Mouse (Mus musculus) MEL (cell line): ENCODE results near the gene Fbxl15. TPM values are rescaled to one million over a fixed set of nuclear protein-coding genes. Genes with fewer than 3 reads are reported as not detected.

Experiments
- DNase-seq: peaks from one replicate; pipeline ENCODE4 v3.0.0; 2011; ENCODE audit warnings: low read depth, low spot score
- H3K27ac ChIP-seq: 2 replicates; pipeline ENCODE4 v1.5.1; 2012; ENCODE audit warnings: low read depth, mild to moderate bottlenecking, control low read depth, low read length, moderate library complexity; ENCODE audit not compliant: control insufficient read depth
- H3K27me3 ChIP-seq, 2 experiments: fragments of 150-350 bp in 1 of 2; sonication (generic) in 1 of 2; 2 replicates each; pipeline ENCODE4 v1.6.1; 2012; ENCODE audit warnings: low read length in 2 of 2, mild to moderate bottlenecking in 2 of 2, improper control_type of control experiment in 1 of 2, moderate library complexity in 1 of 2; ENCODE audit not compliant: insufficient read depth in 2 of 2, control insufficient read depth in 1 of 2
- H3K36me3 ChIP-seq, 2 experiments: 2 replicates each; pipeline ENCODE4 v1.6.1; 2012 to 2014; ENCODE audit warnings: low read length in 2 of 2, improper control_type of control experiment in 1 of 2, inconsistent platforms in 1 of 2, mild to moderate bottlenecking in 1 of 2; ENCODE audit not compliant: insufficient read depth in 2 of 2, control insufficient read depth in 1 of 2
- H3K4me1 ChIP-seq, 2 experiments: fragments of 150-350 bp in 1 of 2; sonication (generic) in 1 of 2; 2 replicates each; pipeline ENCODE4 v1.6.1; 2012; ENCODE audit warnings: low read length in 2 of 2, improper control_type of control experiment in 1 of 2, mild to moderate bottlenecking in 1 of 2; ENCODE audit not compliant: insufficient read depth in 2 of 2, control insufficient read depth in 1 of 2
- H3K4me3 ChIP-seq, 2 experiments: fragments of 150-350 bp in 1 of 2; sonication (generic) in 1 of 2; 2 replicates each; pipeline ENCODE4 v1.5.1; 2012; ENCODE audit warnings: low read depth in 2 of 2, low read length in 2 of 2, mild to moderate bottlenecking in 2 of 2, moderate library complexity in 2 of 2, control low read depth in 1 of 2, improper control_type of control experiment in 1 of 2; ENCODE audit not compliant: control insufficient read depth in 1 of 2, insufficient read depth in 1 of 2
- H3K79me2 ChIP-seq: 2 replicates; pipeline ENCODE4 v1.6.1; 2012; ENCODE audit warnings: mild to moderate bottlenecking, low read length, moderate library complexity; ENCODE audit not compliant: control insufficient read depth, poor library complexity, insufficient read depth
- H3K9ac ChIP-seq: 2 replicates; pipeline ENCODE4 v1.6.1; 2012; ENCODE audit warnings: low read depth, mild to moderate bottlenecking, control low read depth, low read length, moderate library complexity; ENCODE audit not compliant: control insufficient read depth, poor library complexity, severe bottlenecking
- H3K9me3 ChIP-seq: fragments of 150-350 bp; sonication (generic); replicated peaks from 2 replicates; pipeline ENCODE4 v1.6.1; 2012; ENCODE audit warnings: mild to moderate bottlenecking, low read length, improper control_type of control experiment, moderate library complexity; ENCODE audit not compliant: insufficient read depth
- CHD1 ChIP-seq: IDR thresholded peaks from 2 replicates; pipeline ENCODE4 v1.6.1; 2012; ENCODE audit warnings: low read depth, mild to moderate bottlenecking, inconsistent platforms, low read length, improper control_type of control experiment
- E2F4 ChIP-seq: IDR thresholded peaks from 2 replicates; pipeline ENCODE4 v1.6.1; 2011; ENCODE audit warnings: low read depth, low read length, improper control_type of control experiment, borderline replicate concordance
- ELF1 ChIP-seq: IDR thresholded peaks from 2 replicates; pipeline ENCODE4 v1.6.1; 2014; ENCODE audit warnings: low read depth, mild to moderate bottlenecking, inconsistent platforms, low read length, improper control_type of control experiment, moderate library complexity
- EP300 ChIP-seq, 2 experiments: IDR thresholded peaks; 2 replicates each; pipeline ENCODE4 v1.6.1; 2011; ENCODE audit warnings: improper control_type of control experiment in 2 of 2, low read length in 2 of 2, low read depth in 1 of 2, mild to moderate bottlenecking in 1 of 2
- ETS1 ChIP-seq: IDR thresholded peaks from 2 replicates; pipeline ENCODE4 v1.6.1; 2012; ENCODE audit warnings: low read depth, mild to moderate bottlenecking, inconsistent platforms, low read length, improper control_type of control experiment, moderate library complexity
- MAFK ChIP-seq: IDR thresholded peaks from 2 replicates; pipeline ENCODE4 v1.6.1; 2011; ENCODE audit warnings: low read depth, mild to moderate bottlenecking, low read length, improper control_type of control experiment, borderline replicate concordance
- MAX ChIP-seq: IDR thresholded peaks from 2 replicates; pipeline ENCODE4 v1.6.1; 2011; ENCODE audit warnings: low read length, improper control_type of control experiment
- MAZ ChIP-seq: IDR thresholded peaks from 2 replicates; pipeline ENCODE4 v1.6.1; 2012; ENCODE audit warnings: low read depth, mild to moderate bottlenecking, inconsistent platforms, low read length, improper control_type of control experiment
- MYC ChIP-seq: IDR thresholded peaks from 2 replicates; pipeline ENCODE4 v1.6.1; 2011; ENCODE audit warnings: low read depth, mild to moderate bottlenecking, low read length, improper control_type of control experiment, moderate library complexity
- POLR2A ChIP-seq, 2 experiments: IDR thresholded peaks; 2 replicates each; pipeline ENCODE4 v1.6.1; 2011 to 2012; ENCODE audit warnings: low read length in 2 of 2, mild to moderate bottlenecking in 2 of 2, control low read depth in 1 of 2, improper control_type of control experiment in 1 of 2, low read depth in 1 of 2, moderate library complexity in 1 of 2; ENCODE audit not compliant: control insufficient read depth in 1 of 2, insufficient read depth in 1 of 2, poor library complexity in 1 of 2
- POLR2AphosphoS2 ChIP-seq: IDR thresholded peaks from 2 replicates; pipeline ENCODE4 v1.6.1; 2011; ENCODE audit warnings: low read length, improper control_type of control experiment
- SIN3A ChIP-seq: IDR thresholded peaks from 2 replicates; pipeline ENCODE4 v1.6.1; 2012; ENCODE audit warnings: low read length, improper control_type of control experiment, inconsistent platforms
- TAL1 ChIP-seq: IDR thresholded peaks from 2 replicates; pipeline ENCODE4 v1.6.1; 2012; ENCODE audit warnings: mild to moderate bottlenecking, inconsistent platforms, low read length, moderate library complexity, mixed read lengths
- USF1 ChIP-seq: IDR thresholded peaks from 2 replicates; pipeline ENCODE4 v1.6.1; 2014; ENCODE audit warnings: low read depth, mild to moderate bottlenecking, inconsistent platforms, low read length, improper control_type of control experiment, moderate library complexity
- USF2 ChIP-seq, 2 experiments: IDR thresholded peaks; 2 replicates each; pipeline ENCODE4 v1.6.1; 2011 to 2012; ENCODE audit warnings: improper control_type of control experiment in 2 of 2, low read length in 2 of 2, borderline replicate concordance in 1 of 2, inconsistent platforms in 1 of 2, low read depth in 1 of 2, mild to moderate bottlenecking in 1 of 2; ENCODE audit not compliant: insufficient read depth in 1 of 2
- ZC3H11A ChIP-seq: IDR thresholded peaks from 2 replicates; pipeline ENCODE4 v1.6.1; 2012; ENCODE audit warnings: low read depth, mild to moderate bottlenecking, inconsistent platforms, low read length, improper control_type of control experiment
- ZKSCAN1 ChIP-seq: IDR thresholded peaks from 2 replicates; pipeline ENCODE4 v1.6.1; 2012; ENCODE audit warnings: low read depth, mild to moderate bottlenecking, inconsistent platforms, low read length, improper control_type of control experiment, moderate library complexity
- ZNF384 ChIP-seq: IDR thresholded peaks from 2 replicates; pipeline ENCODE4 v1.6.1; 2012; ENCODE audit warnings: low read depth, mild to moderate bottlenecking, inconsistent platforms, low read length, improper control_type of control experiment
- polyA plus RNA-seq, 2 experiments: library from polyadenylated mRNA; stranded (reverse) in 1 of 2; unstranded in 1 of 2; fragments of >175 nt in 1 of 2; fragments of >200 nt in 1 of 2; gene quantifications; 2 replicates each; pipeline versions ENCODE4 v1.2.1 to v1.2.4; 2012; ENCODE audit warnings: low replicate concordance in 2 of 2, low read depth in 1 of 2; ENCODE audit not compliant: insufficient read length in 2 of 2, insufficient read depth in 1 of 2, missing spikeins in 1 of 2
- total RNA-seq: library from RNA; depleted of rRNA; stranded (reverse); fragments of 300-350 nt; gene quantifications from 2 replicates; pipeline ENCODE4 v1.2.3, GENCODE M21; 2012

The Fbxl15 gene
- total and polyA plus RNA-seq, 3 experiments: 12.7 to 13.2 TPM; not detected in 1

GRCm38 (mm10) chr19:46369204-46369603 is 41.2 kb downstream of the Fbxl15 start (continued):
- TF ChIP-seq ZNF384 (no peak), EP300 (IDR thresholded peaks at IDR 0.05; ENCODE audit: low read depth in 1 of 2, low read length in 2 of 2) (no peak), MAX (no peak), ZKSCAN1 (no peak), USF2 (IDR thresholded peaks at IDR 0.05; ENCODE audit: borderline replicate concordance in 1 of 2, insufficient read depth in 1 of 2, low read depth in 1 of 2, low read length in 2 of 2) (no peak), MAFK (no peak), SIN3A (peak; percentile 52; the same call in 1 of the 2 replicates), ELF1 (no peak), ZC3H11A (peak; percentile 77)
- TF ChIP-seq, all 39 proteins: peak for 7

- H3K4me1 ChIP-seq: no peaks in the 10 kb centered on the region
- H3K36me3 ChIP-seq: peaks cover 0 to 12% of the 10 kb centered on the region in 2 experiments; a peak in 2 of 4 replicates
- DNase-seq: no peak
- H3K27me3 ChIP-seq: no peaks in the 10 kb centered on the region
- H3K27ac ChIP-seq: no peak overlapping the region
- no peaks in the 10 kb centered on the region for H3K79me2 ChIP-seq
- no peaks in the 10 kb centered on the region for H3K9me3 ChIP-seq
- no peak overlapping the region for H3K4me3 ChIP-seq
- H3K9ac ChIP-seq: no peak overlapping the region
- TF ChIP-seq MAX (no peak), MYC (no peak), E2F4 (no peak), CHD1 (no peak), MAZ (no peak), USF2 (IDR thresholded peaks at IDR 0.05; ENCODE audit: borderline replicate concordance in 1 of 2, insufficient read depth in 1 of 2, low read depth in 1 of 2, low read length in 2 of 2) (no peak), ELF1 (no peak), TAL1 (no peak), POLR2AphosphoS2 (no peak), POLR2A (IDR thresholded peaks at IDR 0.05; ENCODE audit: control insufficient read depth in 1 of 2, insufficient read depth in 1 of 2, low read depth in 1 of 2, low read length in 2 of 2, poor library complexity in 1 of 2) (0 out of 4 replicates have a peak, but pooled peaks of 1 of the 2 experiments have one; percentile 7), USF1 (peak; percentile 41; the same call in 1 of the 2 replicates), SIN3A (no peak), ETS1 (no peak)
- TF ChIP-seq, all 39 proteins: peak for 2
These were observed 46.6 kb downstream of the Fbxl15 start for GRCm38 (mm10) chr19:46374477-46375088.
